ENCODE assay signal across 9 mouse cellular contexts in the genomic region with DNA sequence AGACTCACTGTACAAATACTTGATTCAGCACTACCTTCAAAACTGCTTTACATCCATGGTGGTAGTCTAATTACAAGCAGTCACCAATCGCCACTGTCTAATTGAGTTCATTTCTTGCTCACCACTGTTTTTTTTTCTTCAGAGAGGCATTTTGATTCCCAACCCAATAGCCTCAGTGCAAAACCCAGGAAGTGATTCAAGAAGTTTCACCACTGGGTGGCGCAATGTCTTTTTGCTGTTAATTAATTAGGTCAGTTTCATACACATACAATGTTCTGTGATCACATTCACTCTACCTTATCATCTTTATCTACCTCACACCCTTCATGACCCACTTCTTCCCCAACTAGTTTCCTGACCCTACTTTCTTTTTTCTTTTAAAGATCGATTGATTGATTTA. TPM values are rescaled to one million over a fixed set of nuclear protein-coding genes. Genes with fewer than 3 reads are reported as not detected.
DNase-seq lines count a peak whose midpoint lies in the region; ATAC-seq and TF ChIP-seq lines count a peak whose summit lies in the region.
"Had no signal": no experiment of that assay in that cellular context is flagged by ENCODE, and none has a peak within 500 bp of the region (broad histone marks: within the 10 kb centered on the region; RNA-seq: fewer than 3 reads in every experiment).

No protein-coding gene starts in this region.

- H3K4me2 ChIP-seq in heart, embryonic 11.5 days = no peak overlapping the region
- H3K4me2 ChIP-seq: heart, embryonic 13.5 days had no signal

- peak; percentile 53 for DNase-seq in heart, postnatal 4 days
- peak; percentile 23 to 34 for DNase-seq in spleen, adult 2 months (ENCODE audit: low read depth in 1 of 2, low spot score in 2 of 2)
- DNase-seq in spleen, postnatal 36 days (ENCODE audit: low spot score in 2 of 2) = no peak
- DNase-seq in adipocyte (ENCODE audit: low spot score) = peak; percentile 51
- DNase-seq in retina, postnatal 7 days (ENCODE audit: low read depth, low spot score) = peak; percentile 38
- DNase-seq: right cerebral cortex, postnatal 25 days had no signal

- TF ChIP-seq CTCF in spleen, adult 2 months (IDR thresholded peaks at IDR 0.05; ENCODE audit: extremely low read depth, insufficient read depth, insufficient read length, insufficient replicate concordance) = no peak

- WGBS in heart, embryonic 11.5 days (ENCODE audit: insufficient replicate concordance) = 64% methylated on average over 3 of the region's 3 CpGs
- WGBS in spleen, adult 2 months = 72% methylated on average over 3 of the region's 3 CpGs

- no peaks in the 10 kb centered on the region for H3K4me1 ChIP-seq in heart, embryonic 11.5 days (ENCODE audit: control insufficient read depth, insufficient read depth, low read length)
- no peaks in the 10 kb centered on the region for H3K4me1 ChIP-seq in spleen, adult 2 months (ENCODE audit: control insufficient read depth, insufficient read depth, insufficient read length)

- H3K9ac ChIP-seq in heart, embryonic 11.5 days (ENCODE audit: low read depth, low read length) = no peak overlapping the region
- H3K9ac ChIP-seq: heart, embryonic 13.5 days had no signal

- no peak overlapping the region for H3K4me3 ChIP-seq in heart, embryonic 11.5 days (ENCODE audit: low read depth, low read length)
- H3K4me3 ChIP-seq in spleen, adult 2 months (ENCODE audit: extremely low read depth, insufficient read depth, insufficient read length) = no peak overlapping the region
- H3K4me3 ChIP-seq: heart, embryonic 13.5 days had no signal

- no peak for TF ChIP-seq POLR2A in spleen, adult 2 months (IDR thresholded peaks at IDR 0.05; ENCODE audit: low read depth, low read length)

- H3K9me3 ChIP-seq in heart, embryonic 11.5 days (replicated peaks; ENCODE audit: control insufficient read depth, low read length) = no peaks in the 10 kb centered on the region

- H3K27ac ChIP-seq in heart, embryonic 11.5 days (ENCODE audit: low read depth, low read length) = no peak overlapping the region
- no peak overlapping the region for H3K27ac ChIP-seq in spleen, adult 2 months (ENCODE audit: insufficient read depth, low read length)
- H3K27ac ChIP-seq: heart, embryonic 13.5 days had no signal

- H3K27me3 ChIP-seq in heart, embryonic 11.5 days (ENCODE audit: control insufficient read depth, insufficient read depth, low read length) = no peaks in the 10 kb centered on the region
- H3K27me3 ChIP-seq in spleen, adult 2 months (ENCODE audit: control insufficient read depth, insufficient read depth, low read length) = no peaks in the 10 kb centered on the region
- H3K27me3 ChIP-seq: heart, embryonic 13.5 days had no signal

- H3K36me3 ChIP-seq in heart, embryonic 11.5 days (ENCODE audit: control insufficient read depth, insufficient read depth, low read length) = no peaks in the 10 kb centered on the region
- no peaks in the 10 kb centered on the region for H3K36me3 ChIP-seq in spleen, adult 2 months (ENCODE audit: control insufficient read depth, insufficient read depth, low read length)
- H3K36me3 ChIP-seq: heart, embryonic 13.5 days had no signal

- no peak for ATAC-seq in heart, embryonic 11.5 days (replicated peaks; ENCODE audit: insufficient number of reproducible peaks, low FRiP score, low TSS enrichment)
- ATAC-seq in megakaryocyte, adult 5-6 weeks (ENCODE audit: poor library complexity, severe bottlenecking) = no peak

RNA-seq across cellular contexts. Expression of gene Thg1l, which starts 4.3 kb away (rescaled TPM):
- total RNA-seq in heart, postnatal 4 days (2021) = 1 to 10 TPM; 9.0 to 10.0 TPM
- polyA plus RNA-seq in heart, embryonic 11.5 days (2014; fragmentation: Nextera tagmentation; extraction: Ambion mirVana) = 9.5 and 9.6 TPM in 2 replicates
- polyA plus RNA-seq in spleen, adult 2 months (2012; rRNA removed) = 4.4 and 5.5 TPM in 2 replicates
- 6.1 and 9.8 TPM in 2 replicates for total RNA-seq in megakaryocyte, adult 5-6 weeks (2015)
- 12.8 and 13.0 TPM in 2 replicates for total RNA-seq in megakaryocyte, adult 5-6 weeks (2017)

RNA-seq across cellular contexts. Expression of gene Lsm11, which starts 14.9 kb away (rescaled TPM):
- total RNA-seq in heart, postnatal 4 days (2021) = 10 to 100 TPM in 1 of 2 experiments, 1 to 10 TPM in 1; 9.4 to 10.6 TPM
- 10.3 and 11.0 TPM in 2 replicates for polyA plus RNA-seq in heart, embryonic 11.5 days (2014; fragmentation: Nextera tagmentation; extraction: Ambion mirVana)
- 3.4 and 4.5 TPM in 2 replicates for polyA plus RNA-seq in spleen, adult 2 months (2012; rRNA removed)
- total RNA-seq in megakaryocyte, adult 5-6 weeks (2015) = 4.1 and 5.8 TPM in 2 replicates
- total RNA-seq in megakaryocyte, adult 5-6 weeks (2017) = 2.8 and 2.9 TPM in 2 replicates

RNA-seq across cellular contexts. Expression of gene Sox30, which starts 20.5 kb away (rescaled TPM):
- under 1 TPM; 0.27 to 0.55 TPM for total RNA-seq in heart, postnatal 4 days (2021)
- polyA plus RNA-seq in heart, embryonic 11.5 days (2014; fragmentation: Nextera tagmentation; extraction: Ambion mirVana) = 0.07 and 0.40 TPM in 2 replicates
- polyA plus RNA-seq in spleen, adult 2 months (2012; rRNA removed) = 0.04 and 0.07 TPM in 2 replicates
- total RNA-seq in megakaryocyte, adult 5-6 weeks (2015) = not detected in 2 replicates
- total RNA-seq in megakaryocyte, adult 5-6 weeks (2017) = not detected in 2 replicates

Comparison
In these comparisons a context has a peak if more than half of its experiments do, and no peak if none do; other contexts are left out.
1. DNase-seq: peak in heart, postnatal 4 days (single experiment), spleen, adult 2 months (2 of 2), adipocyte (single experiment) and retina, postnatal 7 days (single experiment); none in spleen, postnatal 36 days (0 of 2).